Mouse (Mus musculus): ENCODE results near the gene Llcfc1.

Gene Llcfc1

DNA sequence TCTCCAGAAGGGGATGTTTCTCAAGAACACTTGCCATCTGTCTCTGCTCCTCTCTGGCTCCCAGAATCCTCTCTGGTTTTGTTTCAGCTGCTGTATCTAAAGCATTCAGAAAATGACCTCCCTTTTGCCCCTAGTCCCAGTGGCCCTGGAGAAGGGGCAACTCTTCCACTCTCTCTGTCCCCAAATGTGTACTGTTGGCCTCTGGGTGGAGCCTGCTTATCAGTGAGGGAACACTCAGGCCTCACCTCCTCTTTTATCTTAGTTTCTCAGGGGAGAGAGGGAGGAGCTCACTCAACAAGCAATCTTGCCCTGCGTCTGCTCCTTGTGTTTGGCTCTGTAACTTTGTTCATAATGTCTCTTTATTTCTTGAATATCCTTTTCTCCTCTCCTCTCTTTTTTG is 19.9 kb downstream of the Llcfc1 start, which contains the start of gene Kel:
TSS of gene Kel (minus strand) at position 217 of the 400 bp plus-strand sequence.
- no peak for DNase-seq (ENCODE audit: low spot score)

GRCm38 (mm10) chr6:41706275-41706674 is 22.0 kb downstream of the Llcfc1 start:
- no peak for DNase-seq (ENCODE audit: low spot score)

GRCm38 (mm10) chr6:41710281-41710680 is 26.1 kb downstream of the Llcfc1 start:
- DNase-seq (ENCODE audit: low spot score): no peak

- DNase-seq (ENCODE audit: low spot score): no peak
Measured at GRCm38 (mm10) chr6:41721430-41721829, 37.2 kb downstream of the Llcfc1 start.

DNA sequence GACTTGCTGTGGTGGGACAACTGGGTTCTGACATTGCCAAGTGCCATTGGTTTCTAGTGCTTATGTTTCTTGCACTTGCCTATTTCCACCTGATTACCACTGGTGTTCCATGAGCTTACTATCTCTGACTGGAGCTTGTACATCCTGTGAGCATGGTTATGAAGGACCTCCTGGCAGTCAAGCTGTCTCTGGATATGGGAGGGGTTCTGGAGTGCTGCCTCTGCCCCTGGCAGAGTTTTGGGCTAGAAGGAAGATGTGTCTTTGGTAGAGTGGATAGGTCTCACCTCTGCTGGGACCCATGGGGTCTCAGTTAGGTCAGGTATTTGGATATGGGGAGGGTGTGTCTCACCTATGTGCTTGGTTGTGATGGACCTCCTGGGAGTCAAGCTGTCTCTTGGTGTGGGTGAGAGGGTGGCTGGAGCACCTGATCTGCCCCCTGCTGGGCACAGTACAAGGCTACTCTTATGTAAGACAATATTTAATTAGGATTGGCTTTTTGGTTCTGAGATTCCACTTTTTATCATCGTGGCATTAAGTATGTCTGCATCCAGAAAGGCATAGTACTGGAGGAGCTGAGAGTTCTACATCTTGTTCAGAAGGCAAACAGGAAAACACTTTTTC is 43.9 kb downstream of the Llcfc1 start:
- peak; percentile 21 for DNase-seq (ENCODE audit: low spot score)

GRCm38 (mm10) chr6:41734719-41735470 is 50.7 kb downstream of the Llcfc1 start:
- no peak for DNase-seq (ENCODE audit: low spot score)
